Mouse (Mus musculus) heart, embryonic 10.5 days (tissue): ENCODE measurements around the gene Micu1. TPM values are rescaled to one million over a fixed set of nuclear protein-coding genes. Genes with fewer than 3 reads are reported as not detected.
"Not testable (repeated sequence)": the region's sequence is repeated elsewhere in the genome, so short reads cannot be mapped to it uniquely, and the experiment has no call there.

ENCODE experiments used
- DNase-seq: peaks from one replicate; pipeline ENCODE4 v3.0.0-alpha.2; 2017; ENCODE audit warnings: low spot score
- H3K27ac ChIP-seq: fragments of 300-500 bp; sonication (generic); 2 replicates; pipeline ENCODE4 v1.5.1; 2016; ENCODE audit warnings: mild to moderate bottlenecking
- H3K27me3 ChIP-seq: fragments of 300-500 bp; sonication (generic); 2 replicates; pipeline ENCODE4 v1.6.1; 2016; ENCODE audit warnings: mild to moderate bottlenecking; ENCODE audit not compliant: poor library complexity, insufficient read depth, severe bottlenecking
- H3K36me3 ChIP-seq: fragments of 300-500 bp; sonication (generic); 2 replicates; pipeline ENCODE4 v1.6.1; 2016; ENCODE audit warnings: mild to moderate bottlenecking, moderate library complexity
- H3K4me1 ChIP-seq: fragments of 300-500 bp; sonication (generic); 2 replicates; pipeline ENCODE4 v1.6.1; 2016; ENCODE audit warnings: mild to moderate bottlenecking
- H3K4me3 ChIP-seq: fragments of 300-500 bp; sonication (generic); 2 replicates; pipeline ENCODE4 v1.5.1; 2016; ENCODE audit warnings: mild to moderate bottlenecking, moderate library complexity
- H3K9me3 ChIP-seq: fragments of 300-500 bp; sonication (generic); 2 replicates; pipeline ENCODE4 v1.6.1; 2016; ENCODE audit warnings: mild to moderate bottlenecking, moderate library complexity
- WGBS: fragments of 180-500 bp; shearing (Covaris S2); methylation state at CpG from one replicate; pipeline ENCODE4 v1.1.7; 2016; 5-methylcytosine and 5-hydroxymethylcytosine counted together
- polyA plus RNA-seq: library from polyadenylated mRNA; unstranded; fragments of >200 nt; fragmentation: Nextera tagmentation; extraction: Ambion mirVana; gene quantifications from 2 replicates; pipeline ENCODE4 v1.2.1, GENCODE M21; 2016

The Micu1 gene
- polyA plus RNA-seq, 1 experiment from 2014 or later: 45.4 TPM

- H3K9me3 ChIP-seq: no peaks in the 10 kb centered on the region
- H3K4me3 ChIP-seq: no peak overlapping the region
- peak overlapping the region; percentile 67 for H3K27ac ChIP-seq
- H3K36me3 ChIP-seq: no peaks in the 10 kb centered on the region
- peaks cover 17% of the 10 kb centered on the region for H3K4me1 ChIP-seq
- no peaks in the 10 kb centered on the region for H3K27me3 ChIP-seq
- DNase-seq: no peak
- WGBS: 35% methylated on average over 1 of the region's 1 CpGs
Measured at GRCm38 (mm10) chr10:59875396-59875795, 173.1 kb downstream of the Micu1 start.

GRCm38 (mm10) chr10:59876698-59877097 lies 174.4 kb downstream of the Micu1 start:
- not testable (repeated sequence) for H3K9me3 ChIP-seq, H3K27me3 ChIP-seq, H3K4me3 ChIP-seq, H3K27ac ChIP-seq, DNase-seq, H3K36me3 ChIP-seq
- H3K4me1 ChIP-seq: peaks cover 23% of the 10 kb centered on the region
- WGBS: 89% methylated on average over 4 of the region's 4 CpGs

- Histone ChIP-seq H3K27me3 (no peaks in the 10 kb centered on the region), H3K27ac (no peak overlapping the region), H3K4me3 (no peak overlapping the region), H3K9me3 (no peaks in the 10 kb centered on the region), H3K4me1 (peaks cover 23% of the 10 kb centered on the region), H3K36me3 (no peaks in the 10 kb centered on the region)
- no peak for DNase-seq
- WGBS: 74% methylated on average over 15 of the region's 15 CpGs
Measured at GRCm38 (mm10) chr10:59877421-59878117, 175.3 kb downstream of the Micu1 start.

- Histone ChIP-seq H3K27me3 (no peaks in the 10 kb centered on the region), H3K4me1 (peaks cover 21% of the 10 kb centered on the region), H3K27ac (peak overlapping the region; percentile 99), H3K4me3 (peak overlapping the region; percentile 84), H3K9me3 (no peaks in the 10 kb centered on the region), H3K36me3 (peaks cover 2% of the 10 kb centered on the region; the same call in 1 of the 2 replicates)
- no peak for DNase-seq
- WGBS: 20% methylated on average over 5 of the region's 5 CpGs
Measured at GRCm38 (mm10) chr10:59878823-59879222, 176.5 kb downstream of the Micu1 start.

GRCm38 (mm10) chr10:59879255-59880028 lies 177.2 kb downstream of the Micu1 start, which contains the start of gene Dnajb12:
Dnajb12 (plus strand) TSS chr10:59879556.
- Histone ChIP-seq H3K36me3 (peaks cover 5% of the 10 kb centered on the region; the same call in 1 of the 2 replicates), H3K9me3 (no peaks in the 10 kb centered on the region), H3K4me3 (peak within 1 kb of the TSS; percentile 84), H3K27ac (peak within 1 kb of the TSS; percentile 99), H3K27me3 (no peaks in the 10 kb centered on the region), H3K4me1 (peaks cover 20% of the 10 kb centered on the region)
- WGBS: under 1% methylated on average over 80 of the region's 80 CpGs
- peak; percentile 96 for DNase-seq

- Histone ChIP-seq H3K27me3 (no peaks in the 10 kb centered on the region), H3K4me1 (peaks cover 22% of the 10 kb centered on the region), H3K9me3 (no peaks in the 10 kb centered on the region), H3K4me3 (peak overlapping the region; percentile 84), H3K36me3 (peaks cover 7% of the 10 kb centered on the region), H3K27ac (peak overlapping the region; percentile 99)
- DNase-seq: no peak
- WGBS: 0% methylated on average over 13 of the region's 13 CpGs
Measured at GRCm38 (mm10) chr10:59880029-59880386, 177.7 kb downstream of the Micu1 start.

- Histone ChIP-seq H3K36me3 (peaks cover 12% of the 10 kb centered on the region), H3K4me3 (no peak overlapping the region; the same call in 1 of the 2 replicates), H3K9me3 (no peaks in the 10 kb centered on the region), H3K27ac (peak overlapping the region; percentile 99; the same call in 1 of the 2 replicates), H3K27me3 (no peaks in the 10 kb centered on the region), H3K4me1 (peaks cover 27% of the 10 kb centered on the region)
- WGBS: 82% methylated on average over 7 of the region's 7 CpGs
- no peak for DNase-seq
Measured at GRCm38 (mm10) chr10:59880837-59881236, 178.6 kb downstream of the Micu1 start.

GRCm38 (mm10) chr10:59884327-59885173 lies 182.3 kb downstream of the Micu1 start:
- Histone ChIP-seq H3K4me1 (peaks cover 22% of the 10 kb centered on the region), H3K27me3 (no peaks in the 10 kb centered on the region), H3K27ac (no peak overlapping the region), H3K9me3 (no peaks in the 10 kb centered on the region), H3K36me3 (peaks cover 12% of the 10 kb centered on the region), H3K4me3 (no peak overlapping the region)
- no peak for DNase-seq
- WGBS: 88% methylated on average over 10 of the region's 10 CpGs

- no peak for DNase-seq
- peaks cover 18% of the 10 kb centered on the region for H3K36me3 ChIP-seq
- no peaks in the 10 kb centered on the region for H3K9me3 ChIP-seq
- no peaks in the 10 kb centered on the region for H3K27me3 ChIP-seq
- WGBS: 88% methylated on average over 14 of the region's 14 CpGs
- H3K27ac ChIP-seq: 0 out of 2 replicates have a peak overlapping the region, but pooled peaks have one; percentile 10
- H3K4me3 ChIP-seq: no peak overlapping the region
- peaks cover 21% of the 10 kb centered on the region for H3K4me1 ChIP-seq
Measured at GRCm38 (mm10) chr10:59885174-59886080, 183.2 kb downstream of the Micu1 start.

GRCm38 (mm10) chr10:59886081-59886466 lies 183.8 kb downstream of the Micu1 start:
- DNase-seq: no peak
- Histone ChIP-seq H3K27ac (no peak overlapping the region), H3K4me1 (peaks cover 17% of the 10 kb centered on the region), H3K27me3 (no peaks in the 10 kb centered on the region), H3K9me3 (no peaks in the 10 kb centered on the region), H3K36me3 (peaks cover 23% of the 10 kb centered on the region), H3K4me3 (no peak overlapping the region)
- WGBS: 93% methylated on average over 1 of the region's 1 CpGs

GRCm38 (mm10) chr10:59887432-59887831 lies 185.2 kb downstream of the Micu1 start:
- H3K27ac ChIP-seq: no peak overlapping the region
- peaks cover 36% of the 10 kb centered on the region for H3K36me3 ChIP-seq
- WGBS: 92% methylated on average over 5 of the region's 5 CpGs

GRCm38 (mm10) chr10:59889339-59889738 lies 187.1 kb downstream of the Micu1 start:
- no peak overlapping the region for H3K4me3 ChIP-seq
- no peak for DNase-seq
- peaks cover 49% of the 10 kb centered on the region for H3K36me3 ChIP-seq
- H3K4me1 ChIP-seq: peaks cover 17% of the 10 kb centered on the region
- no peaks in the 10 kb centered on the region for H3K27me3 ChIP-seq
- no peak overlapping the region for H3K27ac ChIP-seq
- H3K9me3 ChIP-seq: no peaks in the 10 kb centered on the region
- WGBS: 86% methylated on average over 7 of the region's 7 CpGs

More at GRCm38 (mm10) chr10:59887432-59887831, 185.2 kb downstream of the Micu1 start:
- H3K27me3 ChIP-seq: no peaks in the 10 kb centered on the region
- H3K9me3 ChIP-seq: no peaks in the 10 kb centered on the region
- H3K4me3 ChIP-seq: no peak overlapping the region
- no peak for DNase-seq
- peaks cover 17% of the 10 kb centered on the region for H3K4me1 ChIP-seq
